ENCODE assay signal across 9 mouse cellular contexts in genomic region chr2:58282259-58282910, GRCm38 (mm10).
A peak's percentile ranks its signal among the peaks of the same experiment; 100 is the strongest.
DNase-seq lines count a peak whose midpoint lies in the region; ATAC-seq and TF ChIP-seq lines count a peak whose summit lies in the region.
"Had no signal": no experiment of that assay in that cellular context is flagged by ENCODE, and none has a peak within 500 bp of the region (broad histone marks: within the 10 kb centered on the region; RNA-seq: fewer than 3 reads in every experiment).

No protein-coding gene starts in this region.

- no peaks in the 10 kb centered on the region for H3K36me3 ChIP-seq in heart, embryonic 16.5 days (ENCODE audit: control insufficient read depth, insufficient read depth)
- H3K36me3 ChIP-seq in spleen, adult 2 months (ENCODE audit: control insufficient read depth, insufficient read depth, low read length), result no peaks in the 10 kb centered on the region
- H3K36me3 ChIP-seq: G1E had no signal

- peak; percentile 76 for TF ChIP-seq CTCF in spleen, adult 2 months (IDR thresholded peaks at IDR 0.05; ENCODE audit: extremely low read depth, insufficient read depth, insufficient read length, insufficient replicate concordance)

- no peaks in the 10 kb centered on the region for H3K27me3 ChIP-seq in heart, embryonic 16.5 days (ENCODE audit: control insufficient read depth, insufficient read depth, low read length)
- no peaks in the 10 kb centered on the region for H3K27me3 ChIP-seq in spleen, adult 2 months (ENCODE audit: control insufficient read depth, insufficient read depth, low read length)

- no peaks in the 10 kb centered on the region for H3K4me1 ChIP-seq in heart, embryonic 16.5 days (ENCODE audit: control insufficient read depth, insufficient read depth, low read length)
- H3K4me1 ChIP-seq in spleen, adult 2 months (ENCODE audit: control insufficient read depth, insufficient read depth, insufficient read length), result no peaks in the 10 kb centered on the region

- 50% methylated on average over 8 of the region's 8 CpGs for WGBS in heart, embryonic 16.5 days
- WGBS in spleen, adult 2 months, result 49% methylated on average over 8 of the region's 8 CpGs

- no peak for TF ChIP-seq POLR2A in spleen, adult 2 months (IDR thresholded peaks at IDR 0.05; ENCODE audit: low read depth, low read length)

- no peak overlapping the region for H3K4me3 ChIP-seq in heart, embryonic 16.5 days (ENCODE audit: low read length)
- H3K4me3 ChIP-seq in spleen, adult 2 months (ENCODE audit: extremely low read depth, insufficient read depth, insufficient read length), result no peak overlapping the region

- ATAC-seq in heart, embryonic 16.5 days (replicated peaks; ENCODE audit: extremely low read depth, insufficient read depth, low FRiP score), result peak; percentile 65
- ATAC-seq in megakaryocyte, adult 5-6 weeks (ENCODE audit: poor library complexity, severe bottlenecking), result peak; percentile 95

- H3K4me2 ChIP-seq in heart, embryonic 16.5 days (ENCODE audit: low read depth, low read length), result no peak overlapping the region

- no peak overlapping the region for H3K9ac ChIP-seq in heart, embryonic 16.5 days (ENCODE audit: low read length)

- H3K27ac ChIP-seq in heart, embryonic 16.5 days (ENCODE audit: low read length), result no peak overlapping the region
- H3K27ac ChIP-seq in spleen, adult 2 months (ENCODE audit: insufficient read depth, low read length), result no peak overlapping the region

- no peaks in the 10 kb centered on the region for H3K9me3 ChIP-seq in heart, embryonic 16.5 days (replicated peaks; ENCODE audit: control insufficient read depth, low read length)

- DNase-seq in gastrocnemius, adult 18-20 months (ENCODE audit: low spot score), result peak; percentile 39
- no peak for DNase-seq in gastrocnemius, postnatal 25 days
- DNase-seq in adrenal gland, adult (ENCODE audit: inconsistent age in 2 of 2, low spot score in 1 of 2), result peak; percentile 72 to 91
- peak; percentile 78 for DNase-seq in embryo, embryonic 10.5 days (ENCODE audit: low spot score)
- DNase-seq in kidney, postnatal 4 days, result peak; percentile 75 to 82
- DNase-seq in spleen, adult 2 months (ENCODE audit: low read depth in 1 of 2, low spot score in 2 of 2), result peak; percentile 60 to 67
